24 mouse cellular contexts compared by ENCODE assay signal in genomic region chr11:7033063-7033462, GRCm38 (mm10). TPM values are rescaled to one million over a fixed set of nuclear protein-coding genes. Genes with fewer than 3 reads are reported as not detected.
"Had no signal": no experiment of that assay in that cellular context is flagged by ENCODE, and none has a peak within 500 bp of the region (broad histone marks: within the 10 kb centered on the region; RNA-seq: fewer than 3 reads in every experiment).

No protein-coding gene starts in this region.

- H3K4me1 ChIP-seq: heart, embryonic 13.5 days; heart, embryonic 15.5 days; hindbrain, embryonic 10.5 days; hindbrain, embryonic 12.5 days; intestine, embryonic 15.5 days; limb, embryonic 13.5 days; limb, embryonic 15.5 days; liver, embryonic 12.5 days had no signal

- H3K9ac ChIP-seq: heart, embryonic 13.5 days; heart, embryonic 15.5 days; hindbrain, embryonic 12.5 days; hindbrain, embryonic 14.5 days; intestine, embryonic 15.5 days; limb, embryonic 13.5 days; limb, embryonic 15.5 days; liver, embryonic 12.5 days; liver, embryonic 14.5 days had no signal

- H3K9me3 ChIP-seq: heart, embryonic 13.5 days; heart, embryonic 15.5 days; hindbrain, embryonic 10.5 days; hindbrain, embryonic 12.5 days; intestine, embryonic 15.5 days; limb, embryonic 13.5 days; limb, embryonic 15.5 days had no signal

- H3K4me2 ChIP-seq: heart, embryonic 11.5 days; heart, embryonic 13.5 days; heart, embryonic 15.5 days; hindbrain, embryonic 12.5 days; hindbrain, embryonic 14.5 days; intestine, embryonic 15.5 days; limb, embryonic 13.5 days; limb, embryonic 15.5 days; liver, embryonic 12.5 days had no signal

- ATAC-seq: forebrain, embryonic 16.5 days; hindbrain, embryonic 16.5 days; inflammation-experienced regulatory T-cells, adult 6 months; intestine, embryonic 15.5 days; intestine, postnatal 0 days; liver, embryonic 12.5 days had no signal

- H3K27me3 ChIP-seq: heart, embryonic 13.5 days; heart, embryonic 15.5 days; hindbrain, embryonic 12.5 days; intestine, embryonic 15.5 days; limb, embryonic 13.5 days; limb, embryonic 15.5 days; liver, embryonic 12.5 days had no signal

- DNase-seq: gastrocnemius, adult 2 months; gastrocnemius, postnatal 10 days; gastrocnemius, postnatal 25 days; heart, adult 2 months; heart, postnatal 4 days; left cerebral cortex, postnatal 4 days; lung, adult 18-20 months had no signal

- H3K27ac ChIP-seq: gastrocnemius, adult 2 months; heart, adult 2 months; heart, embryonic 13.5 days; heart, embryonic 15.5 days; hindbrain, embryonic 10.5 days; hindbrain, embryonic 12.5 days; hindbrain, embryonic 14.5 days; intestine, embryonic 15.5 days; layer of hippocampus, adult 2 months; limb, embryonic 13.5 days; limb, embryonic 15.5 days; liver, embryonic 12.5 days; liver, embryonic 14.5 days had no signal

- H3K4me3 ChIP-seq: gastrocnemius, adult 2 months; heart, adult 2 months; heart, embryonic 13.5 days; heart, embryonic 15.5 days; hindbrain, embryonic 10.5 days; hindbrain, embryonic 12.5 days; intestine, embryonic 15.5 days; layer of hippocampus, adult 2 months; limb, embryonic 13.5 days; limb, embryonic 15.5 days; liver, embryonic 12.5 days had no signal

- H3K36me3 ChIP-seq: heart, embryonic 13.5 days; heart, embryonic 15.5 days; hindbrain, embryonic 10.5 days; hindbrain, embryonic 12.5 days; intestine, embryonic 15.5 days; limb, embryonic 13.5 days; limb, embryonic 15.5 days; liver, embryonic 12.5 days had no signal

RNA-seq across cellular contexts. Expression of gene Adcy1, which starts 30.2 kb away (rescaled TPM):
- total RNA-seq: granulocyte monocyte progenitor cell, adult 5-6 weeks had no signal
